Mouse (Mus musculus) heart, postnatal 0 days (tissue): ENCODE data around the gene Las1l.

Experiments used
- CTCF ChIP-seq: IDR thresholded peaks from 2 replicates; pipeline ENCODE4 v1.5.1; 2016; ENCODE audit warnings: antibody characterized with exemption, control low read depth, low read depth
- EP300 ChIP-seq: IDR thresholded peaks from 2 replicates; pipeline ENCODE4 v1.6.1; 2016; ENCODE audit warnings: antibody characterized with exemption, low read depth

DNA sequence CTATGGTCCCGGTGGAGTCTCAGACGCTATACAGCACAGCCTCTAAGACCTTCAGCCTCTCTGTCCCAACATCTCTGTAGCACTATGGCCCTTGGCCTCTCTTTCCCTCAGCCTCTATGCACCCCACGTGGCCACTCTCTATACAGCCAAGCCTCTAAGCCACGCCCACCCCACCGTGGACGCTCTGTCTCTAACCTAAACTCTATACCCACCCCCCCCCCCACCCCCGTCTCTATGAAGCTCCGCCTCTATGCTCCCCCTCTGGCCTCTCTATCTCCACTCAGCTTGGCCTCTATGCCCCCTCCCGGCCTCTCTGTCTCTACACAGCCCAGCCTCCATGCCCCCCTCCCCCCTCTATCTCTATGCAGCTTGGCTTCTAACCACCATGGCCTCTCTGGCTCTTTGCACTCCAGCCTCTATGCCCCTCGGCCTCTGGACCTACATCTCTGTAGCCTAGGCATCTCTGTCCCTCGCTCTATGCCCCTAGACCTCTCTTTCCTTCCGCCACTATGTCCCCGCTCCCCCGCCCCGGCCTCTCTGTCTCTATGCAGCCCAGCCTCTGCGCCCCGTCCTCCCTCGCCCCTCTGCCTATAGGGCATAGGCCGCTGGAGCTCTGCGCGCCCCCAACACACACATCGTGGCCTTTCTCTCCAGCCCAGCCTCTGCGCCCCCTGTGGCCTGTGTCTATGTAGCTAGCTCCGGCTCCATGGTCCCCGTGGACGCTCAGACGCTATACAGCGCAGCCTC is 11.3 kb upstream of the Las1l start:
- peak; percentile 15; the same call in 1 of the 2 replicates for TF ChIP-seq CTCF
- TF ChIP-seq EP300: no peak
